Mouse (Mus musculus): ENCODE data around the gene Blmh.

DNA sequence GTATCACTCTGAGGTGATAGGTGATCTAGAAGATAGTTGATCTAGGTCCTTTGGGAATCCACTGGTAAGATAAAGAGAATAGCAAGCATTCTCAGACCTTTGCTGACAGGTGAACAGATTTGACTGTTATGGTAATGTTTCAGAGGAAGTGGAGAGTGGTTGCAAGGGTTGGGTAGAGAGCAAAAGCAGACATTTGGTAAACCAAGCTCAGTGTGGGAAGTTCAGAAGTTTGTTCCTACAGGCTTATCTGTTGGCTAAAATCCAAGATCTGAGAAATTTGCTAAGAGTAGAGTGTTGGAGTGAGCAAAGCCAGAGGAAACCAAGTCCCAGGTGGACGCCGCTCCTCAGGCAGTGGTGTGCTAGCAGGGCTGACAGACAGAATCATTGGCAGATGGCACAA lies 45.7 kb downstream of the Blmh start:
- no peak for TF ChIP-seq CTCF (IDR thresholded peaks at IDR 0.05; ENCODE audit: extremely low read depth, insufficient read depth, insufficient read length, insufficient replicate concordance)
- no peak for TF ChIP-seq POLR2A (IDR thresholded peaks at IDR 0.05; ENCODE audit: low read depth, low read length)
